Mouse (Mus musculus): ENCODE data around the gene Mdk. TPM values are rescaled to one million over a fixed set of nuclear protein-coding genes. Genes with fewer than 3 reads are reported as not detected.

The Mdk gene
- polyA plus RNA-seq, 2 experiments = 1,171 to 1,381 TPM

GRCm38 (mm10) chr2:91947397-91948150, 15.5 kb upstream of the Mdk start:
- ATAC-seq (ENCODE audit: low FRiP score, low read depth) = peak; percentile 60
- H3K27me3 ChIP-seq (ENCODE audit: control insufficient read depth, insufficient read depth, low read length) = no peaks in the 10 kb centered on the region
- no peak overlapping the region for H3K4me3 ChIP-seq (replicated peaks; ENCODE audit: low read length)
- no peak overlapping the region for H3K27ac ChIP-seq (replicated peaks; ENCODE audit: low read depth, low read length)
- H3K9ac ChIP-seq (ENCODE audit: low read depth, low read length, severe bottlenecking) = no peak overlapping the region
- peak; percentile 39 for DNase-seq (ENCODE audit: low spot score)
- H3K4me2 ChIP-seq (replicated peaks; ENCODE audit: low read depth, low read length, severe bottlenecking) = no peak overlapping the region
- H3K9me3 ChIP-seq (ENCODE audit: control insufficient read depth, low read length) = no peaks in the 10 kb centered on the region
- H3K4me1 ChIP-seq (ENCODE audit: control insufficient read depth, insufficient read depth, low read length) = peaks cover 25% of the 10 kb centered on the region
- H3K36me3 ChIP-seq (ENCODE audit: control insufficient read depth, insufficient read depth, low read length) = no peaks in the 10 kb centered on the region; the same call in 1 of the 2 replicates
- no peak for TF ChIP-seq POLR2A (IDR thresholded peaks at IDR 0.05; ENCODE audit: borderline replicate concordance, extremely low read depth, insufficient read depth, insufficient read length)
- 56% methylated on average over 11 of the region's 11 CpGs for WGBS

GRCm38 (mm10) chr2:91946836-91947235, 14.7 kb upstream of the Mdk start:
- Histone ChIP-seq H3K4me3 (replicated peaks; ENCODE audit: low read length) (no peak overlapping the region), H3K27ac (replicated peaks; ENCODE audit: low read depth, low read length) (no peak overlapping the region), H3K9ac (ENCODE audit: low read depth, low read length, severe bottlenecking) (no peak overlapping the region), H3K4me1 (ENCODE audit: control insufficient read depth, insufficient read depth, low read length) (peaks cover 25% of the 10 kb centered on the region), H3K9me3 (ENCODE audit: control insufficient read depth, low read length) (no peaks in the 10 kb centered on the region), H3K4me2 (replicated peaks; ENCODE audit: low read depth, low read length, severe bottlenecking) (no peak overlapping the region), H3K27me3 (ENCODE audit: control insufficient read depth, insufficient read depth, low read length) (no peaks in the 10 kb centered on the region), H3K36me3 (ENCODE audit: control insufficient read depth, insufficient read depth, low read length) (peaks cover under 1% of the 10 kb centered on the region; the same call in 1 of the 2 replicates)
- DNase-seq (ENCODE audit: low spot score) (no peak), ATAC-seq (ENCODE audit: low FRiP score, low read depth) (no peak)
- 65% methylated on average over 6 of the region's 6 CpGs for WGBS
- no peak for TF ChIP-seq POLR2A (IDR thresholded peaks at IDR 0.05; ENCODE audit: borderline replicate concordance, extremely low read depth, insufficient read depth, insufficient read length)

- H3K4me3 ChIP-seq (replicated peaks; ENCODE audit: low read length) = no peak within 1 kb of the TSS
- H3K9ac ChIP-seq (ENCODE audit: low read depth, low read length, severe bottlenecking) = no peak within 1 kb of the TSS
- no peak for TF ChIP-seq POLR2A (IDR thresholded peaks at IDR 0.05; ENCODE audit: borderline replicate concordance, extremely low read depth, insufficient read depth, insufficient read length)
- peaks cover 6% of the 10 kb centered on the region for H3K36me3 ChIP-seq (ENCODE audit: control insufficient read depth, insufficient read depth, low read length)
- no peak within 1 kb of the TSS for H3K4me2 ChIP-seq (replicated peaks; ENCODE audit: low read depth, low read length, severe bottlenecking)
- ATAC-seq (ENCODE audit: low FRiP score, low read depth) = no peak
- H3K4me1 ChIP-seq (ENCODE audit: control insufficient read depth, insufficient read depth, low read length) = peaks cover 22% of the 10 kb centered on the region
- no peak within 1 kb of the TSS for H3K27ac ChIP-seq (replicated peaks; ENCODE audit: low read depth, low read length)
- DNase-seq (ENCODE audit: low spot score) = no peak
- H3K9me3 ChIP-seq (ENCODE audit: control insufficient read depth, low read length) = no peaks in the 10 kb centered on the region
- no peaks in the 10 kb centered on the region for H3K27me3 ChIP-seq (ENCODE audit: control insufficient read depth, insufficient read depth, low read length)
- WGBS = 89% methylated on average over 18 of the region's 18 CpGs
Observed at GRCm38 (mm10) chr2:91945483-91945882, 13.4 kb upstream of the Mdk start, which contains the start of gene Gm9821. TSS of gene Gm9821 (plus strand) at chr2:91945703.

GRCm38 (mm10) chr2:91944170-91944950, 12.3 kb upstream of the Mdk start:
- ATAC-seq (ENCODE audit: low FRiP score, low read depth) = peak; percentile 80
- TF ChIP-seq POLR2A (IDR thresholded peaks at IDR 0.05; ENCODE audit: borderline replicate concordance, extremely low read depth, insufficient read depth, insufficient read length) = no peak
- no peaks in the 10 kb centered on the region for H3K27me3 ChIP-seq (ENCODE audit: control insufficient read depth, insufficient read depth, low read length)
- peaks cover 11% of the 10 kb centered on the region for H3K4me1 ChIP-seq (ENCODE audit: control insufficient read depth, insufficient read depth, low read length)
- WGBS = 47% methylated on average over 13 of the region's 13 CpGs
- H3K27ac ChIP-seq (replicated peaks; ENCODE audit: low read depth, low read length) = no peak overlapping the region
- H3K4me3 ChIP-seq (replicated peaks; ENCODE audit: low read length) = no peak overlapping the region
- peak; percentile 82 for DNase-seq (ENCODE audit: low spot score)
- H3K4me2 ChIP-seq (replicated peaks; ENCODE audit: low read depth, low read length, severe bottlenecking) = no peak overlapping the region
- peaks cover 17% of the 10 kb centered on the region for H3K36me3 ChIP-seq (ENCODE audit: control insufficient read depth, insufficient read depth, low read length)
- no peaks in the 10 kb centered on the region for H3K9me3 ChIP-seq (ENCODE audit: control insufficient read depth, low read length)
- H3K9ac ChIP-seq (ENCODE audit: low read depth, low read length, severe bottlenecking) = no peak overlapping the region

- Histone ChIP-seq H3K27ac (replicated peaks; ENCODE audit: low read depth, low read length) (no peak overlapping the region), H3K4me2 (replicated peaks; ENCODE audit: low read depth, low read length, severe bottlenecking) (no peak overlapping the region), H3K36me3 (ENCODE audit: control insufficient read depth, insufficient read depth, low read length) (peaks cover 37% of the 10 kb centered on the region), H3K27me3 (ENCODE audit: control insufficient read depth, insufficient read depth, low read length) (no peaks in the 10 kb centered on the region), H3K9ac (ENCODE audit: low read depth, low read length, severe bottlenecking) (no peak overlapping the region), H3K4me1 (ENCODE audit: control insufficient read depth, insufficient read depth, low read length) (peaks cover 3% of the 10 kb centered on the region; the same call in 1 of the 2 replicates), H3K9me3 (ENCODE audit: control insufficient read depth, low read length) (no peaks in the 10 kb centered on the region), H3K4me3 (replicated peaks; ENCODE audit: low read length) (no peak overlapping the region)
- no peak for DNase-seq (ENCODE audit: low spot score)
- WGBS = 65% methylated on average over 6 of the region's 6 CpGs
- ATAC-seq (ENCODE audit: low FRiP score, low read depth) = no peak
- TF ChIP-seq POLR2A (IDR thresholded peaks at IDR 0.05; ENCODE audit: borderline replicate concordance, extremely low read depth, insufficient read depth, insufficient read length) = no peak
Observed at GRCm38 (mm10) chr2:91942356-91942755, 10.3 kb upstream of the Mdk start.
